Mouse (Mus musculus) heart, embryonic 15.5 days (tissue): ENCODE measurements around the gene Olfr231. TPM values are rescaled to one million over a fixed set of nuclear protein-coding genes. Genes with fewer than 3 reads are reported as not detected.

Experiments
- ATAC-seq: fragments of 200-750 bp; cut with Nextera tagmentation; replicated peaks from 2 replicates; pipeline ENCODE4 v1.8.0; 2017; ENCODE audit warnings: low read depth, moderate TSS enrichment; ENCODE audit not compliant: insufficient number of reproducible peaks, insufficient read depth, low FRiP score
- H3K27ac ChIP-seq: fragments of 300-500 bp; sonication (generic); 2 replicates; pipeline ENCODE4 v1.5.1; 2015; ENCODE audit warnings: mild to moderate bottlenecking, inconsistent platforms
- H3K27me3 ChIP-seq: fragments of 300-500 bp; sonication (generic); 2 replicates; pipeline ENCODE4 v1.6.1; 2015; ENCODE audit warnings: inconsistent platforms
- H3K36me3 ChIP-seq: fragments of 300-500 bp; sonication (generic); 2 replicates; pipeline ENCODE4 v1.6.1; 2015; ENCODE audit warnings: mild to moderate bottlenecking, inconsistent platforms
- H3K4me1 ChIP-seq: fragments of 300-500 bp; sonication (generic); replicated peaks from 2 replicates; pipeline ENCODE4 v1.6.1; 2015; ENCODE audit warnings: inconsistent platforms
- H3K4me2 ChIP-seq: fragments of 300-500 bp; sonication (generic); 2 replicates; pipeline ENCODE4 v1.6.1; 2015; ENCODE audit warnings: inconsistent platforms, mild to moderate bottlenecking, moderate library complexity
- H3K4me3 ChIP-seq: fragments of 300-500 bp; sonication (generic); 2 replicates; pipeline ENCODE4 v1.5.1; 2015; ENCODE audit warnings: mild to moderate bottlenecking, inconsistent platforms
- H3K9ac ChIP-seq: fragments of 300-500 bp; sonication (generic); 2 replicates; pipeline ENCODE4 v1.6.1; 2015; ENCODE audit warnings: mild to moderate bottlenecking, inconsistent platforms
- H3K9me3 ChIP-seq: fragments of 300-500 bp; sonication (generic); replicated peaks from 2 replicates; pipeline ENCODE4 v1.6.1; 2016; ENCODE audit warnings: inconsistent platforms
- WGBS: fragments of 180-500 bp; shearing (Covaris S2); methylation state at CpG from one replicate; pipeline ENCODE4 v1.1.7; 2015; ENCODE audit warnings: mixed read lengths; 5-methylcytosine and 5-hydroxymethylcytosine counted together
- polyA plus RNA-seq: library from polyadenylated mRNA; unstranded; fragments of >200 nt; fragmentation: Nextera tagmentation; extraction: Ambion mirVana; gene quantifications from 2 replicates; pipeline ENCODE4 v1.2.1, GENCODE M21; 2015

Olfr231 gene
- polyA plus RNA-seq = not detected in 2 replicates

GRCm38 (mm10) chr1:174121062-174121461 is at the start of gene Olfr231:
TSS of gene Olfr231 (minus strand) at chr1:174121162.
- no peak for ATAC-seq
- WGBS = 55% methylated on average over 2 of the region's 2 CpGs

DNA sequence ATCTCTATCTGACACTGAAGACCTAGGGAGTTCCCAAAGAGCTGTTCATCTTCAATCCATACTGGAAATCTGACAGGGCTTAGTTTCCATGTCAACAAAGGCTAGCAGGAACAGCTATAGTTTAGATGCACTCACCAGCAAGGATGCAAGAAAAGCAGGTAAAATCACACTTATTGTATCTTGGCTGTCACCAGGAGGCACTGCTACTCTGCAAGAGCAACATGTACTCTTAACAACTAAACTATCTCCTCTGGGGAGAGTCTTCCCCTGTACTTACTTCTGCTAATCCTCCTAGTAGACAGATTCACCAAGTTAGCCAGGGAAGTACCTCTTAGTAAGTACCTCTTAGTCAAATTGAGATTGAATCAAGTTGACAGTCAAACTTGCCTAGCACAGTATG is 48.1 kb upstream of the Olfr231 start:
- Histone ChIP-seq H3K4me1 (peaks cover 7% of the 10 kb centered on the region), H3K9ac (no peak overlapping the region), H3K27ac (no peak overlapping the region), H3K4me2 (no peak overlapping the region), H3K9me3 (no peaks in the 10 kb centered on the region), H3K27me3 (no peaks in the 10 kb centered on the region), H3K4me3 (no peak overlapping the region), H3K36me3 (no peaks in the 10 kb centered on the region)
- ATAC-seq = no peak

More at GRCm38 (mm10) chr1:174121062-174121461, at the start of gene Olfr231:
- no peaks in the 10 kb centered on the region for H3K36me3 ChIP-seq
- H3K9ac ChIP-seq = no peak within 1 kb of the TSS
- H3K27ac ChIP-seq = no peak within 1 kb of the TSS
- H3K4me3 ChIP-seq = no peak within 1 kb of the TSS
- no peak within 1 kb of the TSS for H3K4me2 ChIP-seq
- no peaks in the 10 kb centered on the region for H3K9me3 ChIP-seq
- H3K27me3 ChIP-seq = no peaks in the 10 kb centered on the region
- H3K4me1 ChIP-seq = no peaks in the 10 kb centered on the region

DNA sequence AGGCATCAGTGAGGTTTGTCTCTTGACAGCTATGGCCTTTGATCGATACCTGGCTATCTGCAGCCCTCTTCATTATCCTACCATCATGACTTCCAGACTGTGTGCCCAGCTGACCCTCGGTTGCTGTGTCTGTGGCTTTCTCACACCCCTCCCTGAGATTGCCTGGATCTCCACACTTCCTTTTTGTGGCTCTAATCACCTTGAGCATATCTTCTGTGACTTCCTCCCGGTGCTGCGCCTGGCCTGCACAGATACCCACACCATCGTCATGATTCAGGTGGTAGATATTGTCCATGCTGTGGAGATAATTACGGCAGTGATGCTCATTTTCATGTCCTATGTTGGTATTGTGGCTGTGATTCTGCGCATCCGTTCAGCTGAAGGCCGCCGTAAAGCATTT is 38.1 kb upstream of the Olfr231 start:
- no peak overlapping the region for H3K27ac ChIP-seq
- H3K4me1 ChIP-seq = no peaks in the 10 kb centered on the region
- WGBS = 72% methylated on average over 10 of the region's 10 CpGs
- H3K4me2 ChIP-seq = no peak overlapping the region
- no peak overlapping the region for H3K9ac ChIP-seq
- no peak for ATAC-seq
- no peaks in the 10 kb centered on the region for H3K27me3 ChIP-seq
- H3K4me3 ChIP-seq = no peak overlapping the region
- H3K9me3 ChIP-seq = no peaks in the 10 kb centered on the region
- H3K36me3 ChIP-seq = no peaks in the 10 kb centered on the region

DNA sequence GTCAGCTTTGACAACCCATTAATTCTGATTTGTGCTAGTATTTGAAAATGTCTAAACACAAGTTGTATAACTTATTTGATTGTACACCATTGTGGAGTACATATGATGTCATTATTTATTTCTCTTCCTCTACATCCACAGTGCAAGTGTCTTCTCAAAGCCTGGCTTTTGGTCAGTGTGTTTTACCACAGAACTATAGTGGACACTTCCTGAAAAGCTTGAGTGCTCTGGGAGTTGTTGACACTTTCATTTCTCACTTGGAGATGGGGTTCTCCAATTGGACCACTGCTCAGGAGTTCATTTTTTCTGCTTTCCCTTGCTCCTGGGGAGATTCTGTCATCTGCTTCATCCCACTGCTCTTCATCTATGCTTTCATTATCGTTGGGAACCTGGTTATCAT is 37.5 kb upstream of the Olfr231 start:
- Histone ChIP-seq H3K27me3 (no peaks in the 10 kb centered on the region), H3K9me3 (no peaks in the 10 kb centered on the region), H3K4me2 (no peak overlapping the region), H3K27ac (no peak overlapping the region), H3K9ac (no peak overlapping the region), H3K36me3 (no peaks in the 10 kb centered on the region), H3K4me1 (no peaks in the 10 kb centered on the region), H3K4me3 (no peak overlapping the region)
- no peak for ATAC-seq
- WGBS = 71% methylated on average over 1 of the region's 1 CpGs

GRCm38 (mm10) chr1:174157622-174158021 is 36.7 kb upstream of the Olfr231 start:
- ATAC-seq = no peak
- 68% methylated on average over 3 of the region's 3 CpGs for WGBS
- Histone ChIP-seq H3K36me3 (no peaks in the 10 kb centered on the region), H3K4me3 (no peak overlapping the region), H3K27ac (no peak overlapping the region), H3K4me2 (no peak overlapping the region), H3K4me1 (no peaks in the 10 kb centered on the region), H3K27me3 (no peaks in the 10 kb centered on the region), H3K9me3 (no peaks in the 10 kb centered on the region), H3K9ac (no peak overlapping the region)

DNA sequence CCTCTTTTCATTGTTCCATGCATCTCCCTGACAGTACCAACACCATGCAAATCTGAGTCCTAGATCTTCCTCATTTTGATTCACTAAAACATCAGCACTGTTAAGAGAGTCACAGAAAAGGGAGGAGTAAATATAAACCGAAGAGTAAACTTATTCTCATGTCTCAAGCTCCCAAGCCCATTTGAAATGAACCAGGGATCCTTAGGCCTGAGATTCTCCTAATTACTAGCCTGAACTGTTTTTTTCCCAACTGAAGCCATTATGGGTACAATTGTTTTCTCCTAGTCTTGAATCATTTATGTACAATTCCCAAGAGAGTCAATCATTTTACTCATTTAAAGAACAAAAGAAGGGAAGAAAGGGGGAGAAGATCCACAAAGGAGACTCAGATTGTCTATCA is 34.4 kb upstream of the Olfr231 start, which contains the start of gene Olfr420:
Gene Olfr420 (plus strand): TSS at position 301 of the 400 bp plus-strand sequence.
- H3K36me3 ChIP-seq = no peaks in the 10 kb centered on the region
- no peak for ATAC-seq
- H3K27ac ChIP-seq = no peak within 1 kb of the TSS
- H3K4me2 ChIP-seq = no peak within 1 kb of the TSS
- WGBS = 78% methylated on average over 1 of the region's 1 CpGs
- H3K27me3 ChIP-seq = no peaks in the 10 kb centered on the region
- no peak within 1 kb of the TSS for H3K4me3 ChIP-seq
- H3K9me3 ChIP-seq = no peaks in the 10 kb centered on the region
- no peak within 1 kb of the TSS for H3K9ac ChIP-seq
- no peaks in the 10 kb centered on the region for H3K4me1 ChIP-seq

DNA sequence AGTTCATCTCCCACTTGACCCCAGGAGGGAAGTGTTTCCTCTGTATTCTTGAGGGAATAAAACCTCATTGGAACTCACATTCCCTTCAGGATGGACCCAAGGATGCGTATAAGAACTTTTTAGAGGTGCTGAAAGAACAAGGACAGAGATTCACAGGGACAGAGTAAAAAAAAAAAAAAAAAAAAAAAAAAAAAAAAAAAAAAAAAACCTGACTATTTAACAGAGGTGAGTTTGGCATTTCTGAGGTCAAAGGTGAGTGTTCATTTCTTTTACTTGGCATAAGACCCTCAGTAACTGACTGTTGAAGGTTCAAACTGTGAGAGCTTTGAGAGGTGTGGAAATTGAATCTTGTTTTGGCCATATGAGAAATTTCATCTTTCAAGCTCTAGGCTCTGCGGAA is 28.3 kb upstream of the Olfr231 start:
- Histone ChIP-seq H3K9me3 (no peaks in the 10 kb centered on the region), H3K4me1 (peaks cover 8% of the 10 kb centered on the region; the same call in 1 of the 2 replicates), H3K9ac (no peak overlapping the region), H3K27me3 (no peaks in the 10 kb centered on the region), H3K36me3 (no peaks in the 10 kb centered on the region), H3K4me2 (no peak overlapping the region), H3K27ac (no peak overlapping the region), H3K4me3 (no peak overlapping the region)
- ATAC-seq = no peak
- 76% methylated on average over 2 of the region's 2 CpGs for whole genome bisulfite sequencing

DNA sequence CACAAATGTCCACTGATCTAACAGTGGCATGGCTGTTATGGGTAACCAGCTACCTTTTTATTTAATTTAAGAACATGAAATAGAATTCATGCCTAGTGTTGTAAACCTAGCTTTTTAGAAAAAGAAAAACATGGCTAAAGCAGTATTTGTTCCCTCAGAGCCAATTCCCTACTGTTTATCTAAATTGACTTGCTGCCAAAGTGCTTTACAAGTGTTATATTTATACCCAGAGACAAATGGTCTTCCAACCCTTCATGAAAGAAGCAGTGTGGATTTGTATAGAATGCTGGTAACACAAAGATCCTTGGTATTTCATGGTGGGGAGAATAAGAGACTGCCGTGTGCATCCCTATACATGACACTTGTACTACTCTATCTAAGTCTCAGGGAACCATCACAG is 25.7 kb upstream of the Olfr231 start:
- Histone ChIP-seq H3K27me3 (no peaks in the 10 kb centered on the region), H3K4me2 (no peak overlapping the region), H3K4me3 (no peak overlapping the region), H3K9ac (no peak overlapping the region), H3K27ac (no peak overlapping the region), H3K9me3 (no peaks in the 10 kb centered on the region), H3K4me1 (peaks cover 8% of the 10 kb centered on the region; the same call in 1 of the 2 replicates), H3K36me3 (no peaks in the 10 kb centered on the region)
- 32% methylated on average over 1 of the region's 1 CpGs for WGBS
- ATAC-seq = no peak

- H3K27me3 ChIP-seq = no peaks in the 10 kb centered on the region
- no peak overlapping the region for H3K27ac ChIP-seq
- H3K4me3 ChIP-seq = no peak overlapping the region
- no peak overlapping the region for H3K4me2 ChIP-seq
- no peaks in the 10 kb centered on the region for H3K36me3 ChIP-seq
- H3K9ac ChIP-seq = no peak overlapping the region
- WGBS = 67% methylated on average over 2 of the region's 2 CpGs
- no peaks in the 10 kb centered on the region for H3K4me1 ChIP-seq
- no peaks in the 10 kb centered on the region for H3K9me3 ChIP-seq
- no peak for ATAC-seq
Measured at GRCm38 (mm10) chr1:174141384-174141783, 20.4 kb upstream of the Olfr231 start.

GRCm38 (mm10) chr1:174131999-174132398 is 11.0 kb upstream of the Olfr231 start:
- no peak for ATAC-seq
- H3K4me2 ChIP-seq = no peak overlapping the region
- H3K27me3 ChIP-seq = no peaks in the 10 kb centered on the region
- no peaks in the 10 kb centered on the region for H3K9me3 ChIP-seq
- no peaks in the 10 kb centered on the region for H3K36me3 ChIP-seq
- no peak overlapping the region for H3K27ac ChIP-seq
- H3K9ac ChIP-seq = no peak overlapping the region
- WGBS = 61% methylated on average over 3 of the region's 3 CpGs
- H3K4me1 ChIP-seq = no peaks in the 10 kb centered on the region
- H3K4me3 ChIP-seq = no peak overlapping the region

GRCm38 (mm10) chr1:174131217-174131616 is 10.3 kb upstream of the Olfr231 start, which contains the start of gene Olfr424:
TSS of gene Olfr424 (plus strand) at chr1:174131517.
- ATAC-seq = no peak

GRCm38 (mm10) chr1:174103735-174104134 is 17.2 kb downstream of the Olfr231 start:
- H3K4me3 ChIP-seq = no peak overlapping the region
- no peak overlapping the region for H3K4me2 ChIP-seq
- H3K4me1 ChIP-seq = no peaks in the 10 kb centered on the region
- 51% methylated on average over 2 of the region's 2 CpGs for WGBS
- H3K9ac ChIP-seq = no peak overlapping the region
- ATAC-seq = no peak
- H3K27ac ChIP-seq = no peak overlapping the region
- no peaks in the 10 kb centered on the region for H3K9me3 ChIP-seq
- no peaks in the 10 kb centered on the region for H3K36me3 ChIP-seq
- no peaks in the 10 kb centered on the region for H3K27me3 ChIP-seq

More at GRCm38 (mm10) chr1:174131217-174131616, 10.3 kb upstream of the Olfr231 start, which contains the start of gene Olfr424:
- Histone ChIP-seq H3K9me3 (no peaks in the 10 kb centered on the region), H3K4me2 (no peak within 1 kb of the TSS), H3K4me3 (no peak within 1 kb of the TSS), H3K4me1 (no peaks in the 10 kb centered on the region), H3K27me3 (no peaks in the 10 kb centered on the region), H3K9ac (no peak within 1 kb of the TSS), H3K27ac (no peak within 1 kb of the TSS), H3K36me3 (no peaks in the 10 kb centered on the region)
- 78% methylated on average over 3 of the region's 3 CpGs for WGBS
